Mouse (Mus musculus): Measurements from ENCODE around the gene Nptn.

DNA sequence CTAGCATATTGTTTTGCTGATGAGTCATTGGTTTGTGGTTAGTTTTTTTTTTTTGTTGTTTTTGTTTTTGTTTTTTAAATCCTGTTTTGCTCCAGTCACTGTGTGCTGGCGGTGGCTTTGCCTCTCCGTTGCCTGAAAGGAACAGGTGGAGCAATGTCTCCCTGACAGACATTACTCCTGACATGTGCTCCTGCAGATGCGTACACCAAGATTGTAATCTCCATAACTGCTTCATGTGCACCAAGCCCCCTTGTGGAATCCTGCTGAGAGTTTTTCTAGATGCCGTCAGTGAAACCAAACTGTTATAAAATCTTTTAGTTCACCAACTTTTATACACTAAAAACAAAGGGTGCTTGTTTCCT lies 67.2 kb downstream of the Nptn start:
- TF ChIP-seq CTCF (IDR thresholded peaks at IDR 0.05; ENCODE audit: low read depth, low read length) (no peak), GATA2 (IDR thresholded peaks at IDR 0.05; ENCODE audit: borderline replicate concordance, low read depth, low read length) (no peak), POLR2AphosphoS5 (IDR thresholded peaks at IDR 0.05; ENCODE audit: insufficient replicate concordance, low read depth, low read length) (no peak), GATA1 (IDR thresholded peaks at IDR 0.05; ENCODE audit: borderline replicate concordance, low read length) (no peak)
